Mouse (Mus musculus): ENCODE data around the gene Fubp1.

GRCm38 (mm10) chr3:152284759-152285158 lies 74.5 kb downstream of the Fubp1 start:
- no peak for TF ChIP-seq POLR2A (IDR thresholded peaks at IDR 0.05; ENCODE audit: low read depth, low read length)
- TF ChIP-seq CTCF (IDR thresholded peaks at IDR 0.05; ENCODE audit: extremely low read depth, insufficient read length, insufficient replicate concordance, low read depth, low read length), result no peak
